9 mouse cellular contexts compared by ENCODE assay signal in genomic region chr16:23980991-23981720, GRCm38 (mm10). TPM values are rescaled to one million over a fixed set of nuclear protein-coding genes. Genes with fewer than 3 reads are reported as not detected.
DNase-seq lines count a peak whose midpoint lies in the region; ATAC-seq and TF ChIP-seq lines count a peak whose summit lies in the region.
"Had no signal": no experiment of that assay in that cellular context is flagged by ENCODE, and none has a peak within 500 bp of the region (broad histone marks: within the 10 kb centered on the region; RNA-seq: fewer than 3 reads in every experiment).

No protein-coding gene starts in this region.

- peak overlapping the region; percentile 86 for H3K4me2 ChIP-seq in limb, embryonic 12.5 days
- H3K4me2 ChIP-seq in neural tube, embryonic 11.5 days (ENCODE audit: low read depth), result peak overlapping the region; percentile 40

- WGBS in limb, embryonic 12.5 days, result under 1% methylated on average over 32 of the region's 32 CpGs
- WGBS in neural tube, embryonic 11.5 days, result 2% methylated on average over 32 of the region's 32 CpGs

- no peak for ATAC-seq in limb, embryonic 12.5 days (ENCODE audit: insufficient number of reproducible peaks, insufficient read depth, low FRiP score, low TSS enrichment, low read depth)
- ATAC-seq in neural tube, embryonic 11.5 days (ENCODE audit: insufficient read depth, low FRiP score, low TSS enrichment), result no peak
- no peak for ATAC-seq in megakaryocyte progenitor cell, adult 5-6 weeks (replicated peaks; ENCODE audit: poor library complexity)

- no peaks in the 10 kb centered on the region for H3K36me3 ChIP-seq in limb, embryonic 12.5 days
- H3K36me3 ChIP-seq in neural tube, embryonic 11.5 days (ENCODE audit: control insufficient read depth, insufficient read depth, low read length), result no peaks in the 10 kb centered on the region

- DNase-seq in left cerebral cortex, adult 2 months (ENCODE audit: extremely low spot score in 1 of 2, low spot score in 2 of 2), result no peak
- DNase-seq in left cerebral cortex, adult 11 months (ENCODE audit: low spot score), result no peak
- DNase-seq in embryo, embryonic 9.5 days (ENCODE audit: extremely low spot score), result peak; percentile 46
- DNase-seq in heart, postnatal 4 days, result peak; percentile 50
- DNase-seq in neural tube, embryonic 11.5 days (ENCODE audit: low spot score), result peak; percentile 28
- no peak for DNase-seq in urinary bladder, adult 2 months (ENCODE audit: low spot score)

- no peak for TF ChIP-seq CTCF in left cerebral cortex, adult 2 months (IDR thresholded peaks at IDR 0.05)

- peaks cover 47% of the 10 kb centered on the region for H3K4me1 ChIP-seq in limb, embryonic 12.5 days (replicated peaks)
- H3K4me1 ChIP-seq in neural tube, embryonic 11.5 days (ENCODE audit: control insufficient read depth, insufficient read depth, low read length), result peaks cover 11% of the 10 kb centered on the region

- peak overlapping the region; percentile 53 for H3K9ac ChIP-seq in limb, embryonic 12.5 days (replicated peaks)
- H3K9ac ChIP-seq in neural tube, embryonic 11.5 days (ENCODE audit: low read length), result no peak overlapping the region

- peaks cover 60% of the 10 kb centered on the region for H3K27me3 ChIP-seq in limb, embryonic 12.5 days
- H3K27me3 ChIP-seq in neural tube, embryonic 11.5 days (ENCODE audit: control insufficient read depth, insufficient read depth, low read length), result peaks cover 45% of the 10 kb centered on the region

- peak overlapping the region; percentile 9 for H3K4me3 ChIP-seq in left cerebral cortex, adult 2 months
- peak overlapping the region; percentile 44 for H3K4me3 ChIP-seq in limb, embryonic 12.5 days (replicated peaks)
- H3K4me3 ChIP-seq in neural tube, embryonic 11.5 days (ENCODE audit: low read depth, low read length), result peak overlapping the region; percentile 22

- H3K9me3 ChIP-seq in limb, embryonic 12.5 days, result no peaks in the 10 kb centered on the region
- no peaks in the 10 kb centered on the region for H3K9me3 ChIP-seq in neural tube, embryonic 11.5 days (ENCODE audit: control insufficient read depth, low read length)

- H3K27ac ChIP-seq in left cerebral cortex, adult 2 months, result peak overlapping the region; percentile 44; the same call in 1 of the 2 replicates
- H3K27ac ChIP-seq in limb, embryonic 12.5 days, result no peak overlapping the region
- no peak overlapping the region for H3K27ac ChIP-seq in neural tube, embryonic 11.5 days (ENCODE audit: low read depth, low read length)

- intact Hi-C loops in left cerebral cortex, adult 2 months (cut with DNase I), result loop anchor here (5.0 kb wide), 2 partner anchors 981 to 1981 kb away; no protein-coding TSS in a partner anchor

RNA-seq across cellular contexts. Expression of gene Gm37419, which starts 7.1 kb away (rescaled TPM):
- total RNA-seq in left cerebral cortex, adult 2 months (2021), result not detected
- not detected for total RNA-seq in heart, postnatal 4 days (2021)
- not detected in 2 replicates for polyA plus RNA-seq in limb, embryonic 12.5 days (2016; fragmentation: Nextera tagmentation; extraction: Ambion mirVana)
- polyA plus RNA-seq in neural tube, embryonic 11.5 days (2014; fragmentation: Nextera tagmentation; extraction: Ambion mirVana), result not detected in 2 replicates
- not detected in 2 replicates for total RNA-seq in megakaryocyte progenitor cell, adult 5-6 weeks (2015)
- not detected in 2 replicates for total RNA-seq in megakaryocyte progenitor cell, adult 5-6 weeks (2017)
- not detected in 2 replicates for polyA plus RNA-seq in urinary bladder, adult 2 months (2012; rRNA removed)
- total RNA-seq: hematopoietic stem cell, adult 5-6 weeks had no signal

RNA-seq across cellular contexts. Expression of gene Bcl6, which starts 7.5 kb away (rescaled TPM):
- 10 to 100 TPM; 30.8 to 36.8 TPM for total RNA-seq in left cerebral cortex, adult 2 months (2021)
- 1 to 10 TPM; 1.5 TPM for total RNA-seq in heart, postnatal 4 days (2021)
- 0.41 and 0.48 TPM in 2 replicates for polyA plus RNA-seq in limb, embryonic 12.5 days (2016; fragmentation: Nextera tagmentation; extraction: Ambion mirVana)
- 0.14 and 0.16 TPM in 2 replicates for polyA plus RNA-seq in neural tube, embryonic 11.5 days (2014; fragmentation: Nextera tagmentation; extraction: Ambion mirVana)
- 4.1 and 6.9 TPM in 2 replicates for total RNA-seq in megakaryocyte progenitor cell, adult 5-6 weeks (2015)
- total RNA-seq in megakaryocyte progenitor cell, adult 5-6 weeks (2017), result 2.4 and 3.2 TPM in 2 replicates
- 15.2 and 22.9 TPM in 2 replicates for polyA plus RNA-seq in urinary bladder, adult 2 months (2012; rRNA removed)

RNA-seq across cellular contexts. Expression of gene Rtp2, which starts 49.0 kb away (rescaled TPM):
- total RNA-seq in left cerebral cortex, adult 2 months (2021), result not detected
- total RNA-seq in heart, postnatal 4 days (2021), result not detected
- not detected in 2 replicates for polyA plus RNA-seq in limb, embryonic 12.5 days (2016; fragmentation: Nextera tagmentation; extraction: Ambion mirVana)
- polyA plus RNA-seq in neural tube, embryonic 11.5 days (2014; fragmentation: Nextera tagmentation; extraction: Ambion mirVana), result not detected in 2 replicates
- not detected in 2 replicates for total RNA-seq in megakaryocyte progenitor cell, adult 5-6 weeks (2015)
- total RNA-seq in megakaryocyte progenitor cell, adult 5-6 weeks (2017), result not detected in 2 replicates
- not detected in 2 replicates for polyA plus RNA-seq in urinary bladder, adult 2 months (2012; rRNA removed)
- total RNA-seq: hematopoietic stem cell, adult 5-6 weeks had no signal

Comparison
In these comparisons a context has a peak if more than half of its experiments do, and no peak if none do; other contexts are left out.
1. DNase-seq: peak in embryo, embryonic 9.5 days (single experiment), heart, postnatal 4 days (single experiment) and neural tube, embryonic 11.5 days (single experiment); none in left cerebral cortex, adult 2 months (0 of 2), left cerebral cortex, adult 11 months (single experiment) and urinary bladder, adult 2 months (single experiment).
2. RNA of gene Bcl6, which starts 7.5 kb away (total RNA-seq): 30.8 to 36.8 TPM in left cerebral cortex, adult 2 months; 2.4 to 6.9 TPM in megakaryocyte progenitor cell, adult 5-6 weeks and 1.5 TPM in heart, postnatal 4 days; every median in the first group is over 4 times any median in the second.
3. Peak in every context shown above with its lines, with median percentiles within 50 percentile points of each other: H3K4me3 ChIP-seq.